Mouse (Mus musculus): ENCODE results near the gene Rad51b. TPM values are rescaled to one million over a fixed set of nuclear protein-coding genes. Genes with fewer than 3 reads are reported as not detected.

Gene Rad51b
- polyA plus RNA-seq, 1 experiment from 2014 or later, result 8.9 TPM

GRCm38 (mm10) chr12:79385199-79385598 lies 88.1 kb downstream of the Rad51b start:
- H3K4me3 ChIP-seq (ENCODE audit: low read length), result no peak overlapping the region
- 63% methylated on average over 5 of the region's 5 CpGs for WGBS
- H3K4me2 ChIP-seq (replicated peaks; ENCODE audit: low read depth, low read length), result no peak overlapping the region
- H3K9ac ChIP-seq (replicated peaks; ENCODE audit: low read length), result no peak overlapping the region
- no peak for ATAC-seq (ENCODE audit: low FRiP score, low TSS enrichment)
- no peaks in the 10 kb centered on the region for H3K36me3 ChIP-seq (ENCODE audit: insufficient read depth, low read length)
- no peaks in the 10 kb centered on the region for H3K4me1 ChIP-seq (ENCODE audit: insufficient read depth, low read length)
- no peaks in the 10 kb centered on the region for H3K27me3 ChIP-seq (ENCODE audit: insufficient read depth, low read length)
- no peaks in the 10 kb centered on the region for H3K9me3 ChIP-seq (ENCODE audit: low read length)
- no peak overlapping the region for H3K27ac ChIP-seq (ENCODE audit: low read length)

DNA sequence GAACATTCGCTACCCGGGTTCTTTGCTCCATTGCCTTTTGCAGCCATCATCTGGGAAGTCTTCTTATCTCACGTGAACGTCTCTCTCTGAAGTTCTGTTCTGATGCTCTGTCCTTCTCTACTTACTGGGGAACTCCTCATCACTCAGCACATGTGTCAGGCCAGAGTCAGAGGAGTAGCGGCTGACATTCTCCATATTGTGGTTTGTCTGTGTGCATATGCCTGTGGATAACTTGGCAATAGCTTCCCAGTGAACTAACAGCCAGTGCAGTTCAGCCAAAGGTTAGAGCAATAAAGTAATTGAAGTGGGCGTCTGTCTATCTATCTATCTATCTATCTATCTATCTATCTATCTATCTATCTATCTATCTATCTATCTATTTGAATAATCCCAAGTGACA lies 90.8 kb downstream of the Rad51b start:
- WGBS, result 66% methylated on average over 6 of the region's 6 CpGs
- H3K9ac ChIP-seq (replicated peaks; ENCODE audit: low read length), result no peak overlapping the region

DNA sequence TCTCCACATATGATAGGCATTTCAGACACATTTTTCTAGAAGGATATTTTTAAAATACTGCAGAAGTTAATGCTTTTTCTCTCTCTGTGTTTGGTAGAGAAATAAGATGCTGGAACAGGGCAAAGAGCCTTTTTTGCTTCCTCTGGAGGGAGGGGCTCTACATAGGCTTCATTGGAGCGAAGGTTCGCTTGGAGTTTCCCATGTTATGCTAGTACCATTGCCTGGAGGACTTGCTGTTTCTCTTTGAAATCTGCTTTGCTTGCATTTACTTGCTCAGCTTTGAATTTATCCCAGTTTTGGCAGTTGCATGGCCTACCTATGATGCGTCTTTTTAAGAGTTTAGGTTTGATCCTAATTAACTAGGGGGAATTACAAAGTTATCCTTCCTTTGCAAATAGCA lies 92.2 kb downstream of the Rad51b start:
- 90% methylated on average over 3 of the region's 3 CpGs for WGBS
- Histone ChIP-seq H3K9ac (replicated peaks; ENCODE audit: low read length) (no peak overlapping the region), H3K27ac (ENCODE audit: low read length) (no peak overlapping the region), H3K4me1 (ENCODE audit: insufficient read depth, low read length) (no peaks in the 10 kb centered on the region), H3K36me3 (ENCODE audit: insufficient read depth, low read length) (no peaks in the 10 kb centered on the region), H3K9me3 (ENCODE audit: low read length) (no peaks in the 10 kb centered on the region), H3K4me3 (ENCODE audit: low read length) (no peak overlapping the region), H3K4me2 (replicated peaks; ENCODE audit: low read depth, low read length) (no peak overlapping the region), H3K27me3 (ENCODE audit: insufficient read depth, low read length) (no peaks in the 10 kb centered on the region)
- no peak for ATAC-seq (ENCODE audit: low FRiP score, low TSS enrichment)

More for the DNA sequence above, 90.8 kb downstream of the Rad51b start:
- Histone ChIP-seq H3K4me3 (ENCODE audit: low read length) (no peak overlapping the region), H3K36me3 (ENCODE audit: insufficient read depth, low read length) (no peaks in the 10 kb centered on the region), H3K27ac (ENCODE audit: low read length) (peak overlapping the region; percentile 55; the same call in 1 of the 2 replicates), H3K4me2 (replicated peaks; ENCODE audit: low read depth, low read length) (no peak overlapping the region), H3K9me3 (ENCODE audit: low read length) (no peaks in the 10 kb centered on the region), H3K27me3 (ENCODE audit: insufficient read depth, low read length) (no peaks in the 10 kb centered on the region), H3K4me1 (ENCODE audit: insufficient read depth, low read length) (no peaks in the 10 kb centered on the region)
- no peak for ATAC-seq (ENCODE audit: low FRiP score, low TSS enrichment)

DNA sequence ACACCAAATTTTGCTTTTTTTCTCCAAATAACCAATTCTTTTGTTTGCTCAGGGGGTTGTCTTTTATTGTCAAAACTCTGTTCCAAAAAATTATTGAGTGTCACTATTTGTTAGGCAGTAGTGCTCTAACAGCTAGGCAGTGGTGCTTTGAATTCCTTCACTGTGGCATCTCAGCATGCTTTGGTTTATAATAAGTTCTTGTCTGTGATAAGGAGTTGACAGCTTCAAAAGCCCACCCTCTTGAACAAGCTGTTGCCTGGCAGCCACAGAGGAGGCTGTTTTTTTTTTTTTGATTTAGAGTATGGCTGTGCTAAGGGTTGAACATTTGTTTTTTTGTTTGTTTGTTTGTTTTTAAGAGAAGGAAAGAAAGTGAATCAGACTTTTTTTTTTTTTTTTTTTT lies 92.9 kb downstream of the Rad51b start:
- Histone ChIP-seq H3K4me3 (ENCODE audit: low read length) (no peak overlapping the region), H3K27ac (ENCODE audit: low read length) (no peak overlapping the region), H3K4me1 (ENCODE audit: insufficient read depth, low read length) (no peaks in the 10 kb centered on the region), H3K9ac (replicated peaks; ENCODE audit: low read length) (no peak overlapping the region), H3K36me3 (ENCODE audit: insufficient read depth, low read length) (no peaks in the 10 kb centered on the region), H3K27me3 (ENCODE audit: insufficient read depth, low read length) (no peaks in the 10 kb centered on the region), H3K9me3 (ENCODE audit: low read length) (no peaks in the 10 kb centered on the region), H3K4me2 (replicated peaks; ENCODE audit: low read depth, low read length) (no peak overlapping the region)
- ATAC-seq (ENCODE audit: low FRiP score, low TSS enrichment), result no peak

DNA sequence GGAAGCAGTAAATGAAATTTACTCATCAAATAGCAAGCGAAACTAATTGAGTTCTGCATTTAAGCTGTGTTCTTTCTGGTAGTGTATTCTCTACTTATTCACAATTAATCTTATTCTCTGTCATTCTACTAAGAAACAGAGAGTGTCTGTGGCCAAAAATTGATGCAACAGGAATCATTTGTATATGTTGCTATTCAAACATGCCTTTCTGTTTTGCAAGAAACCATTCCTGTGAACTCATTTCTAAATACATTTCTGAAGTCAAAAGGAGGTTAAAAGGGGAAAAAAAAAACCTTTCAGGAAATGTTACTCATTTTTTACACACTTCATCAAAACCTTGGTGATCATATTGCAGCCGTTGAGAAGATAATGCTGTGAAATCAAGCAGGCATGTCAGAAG lies 96.6 kb downstream of the Rad51b start:
- H3K9ac ChIP-seq (replicated peaks; ENCODE audit: low read length), result no peak overlapping the region
- H3K4me3 ChIP-seq (ENCODE audit: low read length), result no peak overlapping the region
- no peak for ATAC-seq (ENCODE audit: low FRiP score, low TSS enrichment)
- no peaks in the 10 kb centered on the region for H3K9me3 ChIP-seq (ENCODE audit: low read length)
- no peak overlapping the region for H3K27ac ChIP-seq (ENCODE audit: low read length)
- WGBS, result 69% methylated on average over 2 of the region's 2 CpGs
- no peaks in the 10 kb centered on the region for H3K4me1 ChIP-seq (ENCODE audit: insufficient read depth, low read length)
- H3K36me3 ChIP-seq (ENCODE audit: insufficient read depth, low read length), result no peaks in the 10 kb centered on the region
- H3K27me3 ChIP-seq (ENCODE audit: insufficient read depth, low read length), result no peaks in the 10 kb centered on the region
- no peak overlapping the region for H3K4me2 ChIP-seq (replicated peaks; ENCODE audit: low read depth, low read length)

DNA sequence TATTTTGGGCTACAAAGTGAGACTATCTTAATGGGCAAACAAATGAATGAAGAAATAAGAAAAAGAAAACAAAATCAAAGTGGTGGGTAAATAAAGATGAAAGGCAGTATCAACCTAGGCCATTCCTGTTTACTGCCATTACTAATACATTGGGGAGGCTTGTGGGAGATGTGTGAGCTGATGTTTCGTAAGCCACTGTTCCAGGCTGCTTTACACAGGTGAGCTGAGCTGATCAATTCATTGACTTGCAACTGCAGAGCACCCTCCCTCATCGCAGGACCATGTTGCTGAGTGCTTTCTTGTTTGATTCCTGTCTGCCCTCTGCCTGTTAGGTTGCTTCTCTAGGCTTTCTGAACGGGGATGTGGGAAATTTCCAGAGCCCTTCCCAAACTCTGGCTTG lies 106.9 kb downstream of the Rad51b start:
- H3K4me1 ChIP-seq (ENCODE audit: insufficient read depth, low read length), result no peaks in the 10 kb centered on the region
- H3K9ac ChIP-seq (replicated peaks; ENCODE audit: low read length), result no peak overlapping the region
- ATAC-seq (ENCODE audit: low FRiP score, low TSS enrichment), result no peak
- H3K9me3 ChIP-seq (ENCODE audit: low read length), result no peaks in the 10 kb centered on the region
- no peak overlapping the region for H3K4me3 ChIP-seq (ENCODE audit: low read length)
- no peaks in the 10 kb centered on the region for H3K27me3 ChIP-seq (ENCODE audit: insufficient read depth, low read length)
- no peaks in the 10 kb centered on the region for H3K36me3 ChIP-seq (ENCODE audit: insufficient read depth, low read length)
- H3K4me2 ChIP-seq (replicated peaks; ENCODE audit: low read depth, low read length), result no peak overlapping the region
- WGBS, result 72% methylated on average over 3 of the region's 3 CpGs
- no peak overlapping the region for H3K27ac ChIP-seq (ENCODE audit: low read length)

- WGBS, result 20% methylated on average over 1 of the region's 1 CpGs
- Histone ChIP-seq H3K4me1 (ENCODE audit: insufficient read depth, low read length) (no peaks in the 10 kb centered on the region), H3K4me3 (ENCODE audit: low read length) (no peak overlapping the region), H3K27me3 (ENCODE audit: insufficient read depth, low read length) (no peaks in the 10 kb centered on the region), H3K36me3 (ENCODE audit: insufficient read depth, low read length) (no peaks in the 10 kb centered on the region), H3K9ac (replicated peaks; ENCODE audit: low read length) (no peak overlapping the region), H3K27ac (ENCODE audit: low read length) (no peak overlapping the region), H3K4me2 (replicated peaks; ENCODE audit: low read depth, low read length) (no peak overlapping the region), H3K9me3 (ENCODE audit: low read length) (no peaks in the 10 kb centered on the region)
- no peak for ATAC-seq (ENCODE audit: low FRiP score, low TSS enrichment)
Measured at GRCm38 (mm10) chr12:79404494-79404893, 107.4 kb downstream of the Rad51b start.

DNA sequence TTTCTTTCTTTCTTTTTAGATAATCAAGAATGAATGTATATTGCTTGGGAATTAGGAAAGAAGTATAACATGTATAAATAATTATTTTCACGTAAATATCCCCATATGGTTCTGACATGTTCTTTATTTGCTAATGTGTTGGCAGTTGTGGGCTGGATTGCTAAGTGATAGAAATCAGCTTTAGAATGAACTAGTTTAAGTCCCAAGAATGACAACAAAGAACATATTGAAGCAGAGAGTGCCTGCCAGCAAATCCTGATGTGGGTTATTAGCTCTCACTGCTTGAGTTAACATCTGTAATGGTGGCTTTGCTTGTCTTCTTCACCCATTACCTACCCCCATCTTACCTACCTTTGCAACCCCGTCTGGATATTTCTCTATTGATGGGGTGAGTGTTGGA lies 111.6 kb downstream of the Rad51b start:
- ATAC-seq (ENCODE audit: low FRiP score, low TSS enrichment), result no peak
- Histone ChIP-seq H3K4me3 (ENCODE audit: low read length) (no peak overlapping the region), H3K27me3 (ENCODE audit: insufficient read depth, low read length) (no peaks in the 10 kb centered on the region), H3K36me3 (ENCODE audit: insufficient read depth, low read length) (no peaks in the 10 kb centered on the region), H3K27ac (ENCODE audit: low read length) (no peak overlapping the region; the same call in 1 of the 2 replicates), H3K9ac (replicated peaks; ENCODE audit: low read length) (no peak overlapping the region), H3K9me3 (ENCODE audit: low read length) (no peaks in the 10 kb centered on the region), H3K4me1 (ENCODE audit: insufficient read depth, low read length) (peaks cover 5% of the 10 kb centered on the region; the same call in 1 of the 2 replicates), H3K4me2 (replicated peaks; ENCODE audit: low read depth, low read length) (no peak overlapping the region)
- WGBS, result 76% methylated on average over 2 of the region's 2 CpGs

- no peak for ATAC-seq (ENCODE audit: low FRiP score, low TSS enrichment)
- Histone ChIP-seq H3K4me1 (ENCODE audit: insufficient read depth, low read length) (peaks cover 5% of the 10 kb centered on the region; the same call in 1 of the 2 replicates), H3K27me3 (ENCODE audit: insufficient read depth, low read length) (no peaks in the 10 kb centered on the region), H3K9me3 (ENCODE audit: low read length) (no peaks in the 10 kb centered on the region), H3K36me3 (ENCODE audit: insufficient read depth, low read length) (no peaks in the 10 kb centered on the region), H3K4me3 (ENCODE audit: low read length) (no peak overlapping the region), H3K9ac (replicated peaks; ENCODE audit: low read length) (no peak overlapping the region), H3K4me2 (replicated peaks; ENCODE audit: low read depth, low read length) (no peak overlapping the region), H3K27ac (ENCODE audit: low read length) (no peak overlapping the region)
- 57% methylated on average over 4 of the region's 4 CpGs for WGBS
Measured at GRCm38 (mm10) chr12:79409126-79409860, 112.2 kb downstream of the Rad51b start.

GRCm38 (mm10) chr12:79412894-79413507 lies 115.9 kb downstream of the Rad51b start:
- peak overlapping the region; percentile 11; the same call in 1 of the 2 replicates for H3K27ac ChIP-seq (ENCODE audit: low read length)
- no peak for ATAC-seq (ENCODE audit: low FRiP score, low TSS enrichment)
- WGBS, result 72% methylated on average over 8 of the region's 8 CpGs

More at GRCm38 (mm10) chr12:79412894-79413507, 115.9 kb downstream of the Rad51b start:
- H3K4me1 ChIP-seq (ENCODE audit: insufficient read depth, low read length), result peaks cover 5% of the 10 kb centered on the region; the same call in 1 of the 2 replicates
- no peak overlapping the region for H3K4me2 ChIP-seq (replicated peaks; ENCODE audit: low read depth, low read length)
- H3K9ac ChIP-seq (replicated peaks; ENCODE audit: low read length), result no peak overlapping the region
- H3K4me3 ChIP-seq (ENCODE audit: low read length), result no peak overlapping the region
- no peaks in the 10 kb centered on the region for H3K9me3 ChIP-seq (ENCODE audit: low read length)
- H3K36me3 ChIP-seq (ENCODE audit: insufficient read depth, low read length), result no peaks in the 10 kb centered on the region
- H3K27me3 ChIP-seq (ENCODE audit: insufficient read depth, low read length), result no peaks in the 10 kb centered on the region
